Mouse (Mus musculus) R1 (cell line): ENCODE measurements at regions not wholly inside any gene's neighbourhood (a gene's known extent, or its start where the extent isn't known, plus 50 kb on each side); places are given as distances from the start of the nearest gene placed in this dataset.

Source experiments
- DNase-seq: peaks from one replicate; pipeline ENCODE4 v3.0.0-alpha.2; 2018; ENCODE audit warnings: low read depth, low spot score

DNA sequence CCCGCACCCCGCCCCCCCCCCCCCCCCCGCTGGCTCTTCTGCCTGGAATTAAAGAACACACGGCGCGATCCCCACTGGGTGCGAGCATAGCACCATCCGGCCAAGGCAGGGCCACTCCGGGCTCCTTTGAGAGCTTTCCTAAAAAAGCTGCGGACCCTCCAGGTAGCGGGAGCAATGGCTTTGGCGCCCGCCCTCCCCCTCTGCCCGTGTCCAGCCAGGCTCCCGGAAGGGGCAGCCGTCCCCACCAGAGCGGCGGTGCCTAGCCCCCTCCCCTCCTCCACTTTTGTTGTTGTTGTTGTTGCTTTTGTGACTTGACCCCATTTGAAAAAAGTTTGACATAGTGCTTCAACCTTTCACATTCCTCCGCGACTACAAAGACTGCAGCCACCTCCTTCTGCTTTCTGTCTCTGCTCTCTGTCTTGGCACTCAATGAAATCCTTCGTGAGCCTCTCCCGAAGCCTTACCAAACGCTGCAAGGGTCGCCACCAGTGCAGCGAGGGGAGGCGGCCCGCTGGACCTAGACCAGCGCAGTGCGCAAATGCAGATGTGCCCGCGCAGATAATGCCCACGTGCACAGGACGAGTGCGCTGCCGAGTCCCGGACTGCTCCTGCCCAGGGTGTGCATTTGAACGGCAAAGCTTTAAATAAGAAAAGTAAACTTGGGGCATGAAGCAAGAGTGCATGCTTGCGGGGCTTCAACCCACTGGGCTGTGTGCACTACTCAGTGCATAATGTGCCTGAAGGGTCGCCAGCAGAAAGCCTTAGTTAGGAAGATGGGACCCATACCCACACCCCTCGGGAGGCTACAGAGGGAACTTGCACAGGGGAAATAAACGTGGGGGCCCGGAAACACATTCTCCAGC is 179.0 kb upstream of the Xlr start:
- DNase-seq, result peak; percentile 16

DNA sequence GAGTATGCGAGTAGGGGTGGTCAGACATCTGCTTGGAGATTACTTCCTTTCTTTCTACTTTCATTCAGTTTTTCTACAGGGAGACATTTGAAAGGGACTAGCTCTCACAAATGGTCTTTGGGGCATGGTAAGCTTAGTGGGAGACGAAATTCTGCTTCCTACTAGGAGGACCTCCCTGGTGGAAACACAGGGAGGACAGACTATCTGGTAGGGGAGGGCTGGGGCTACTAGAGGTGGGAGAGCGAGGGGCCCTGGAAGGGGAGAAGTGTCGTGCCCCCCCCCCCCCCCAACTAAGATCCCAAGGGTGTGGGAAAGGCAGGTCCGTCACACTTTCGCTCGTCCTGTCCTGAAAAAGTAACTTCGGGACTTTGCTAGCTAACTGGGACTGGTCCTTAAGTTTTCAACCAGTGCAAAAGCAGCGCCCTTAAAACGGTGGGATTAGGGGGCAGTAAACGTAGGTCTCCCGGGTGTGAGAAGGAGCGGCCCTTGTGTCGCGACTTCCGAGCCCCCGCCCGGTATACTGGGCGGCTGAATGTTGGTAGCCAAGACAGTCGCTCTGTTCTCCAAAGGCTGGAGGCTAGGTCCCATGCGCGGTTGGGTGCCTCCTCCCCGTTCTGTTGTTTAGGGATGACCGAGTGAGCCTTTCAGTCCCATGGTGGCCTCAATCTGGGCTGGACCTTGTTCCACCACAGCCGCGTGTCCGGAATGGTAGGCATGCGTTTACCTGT is 178.2 kb upstream of the Xlr start:
- peak; percentile 5 for DNase-seq

GRCm38 (mm10) chrX:53974732-53975544 is 177.4 kb upstream of the Xlr start:
- peak; percentile 60 for DNase-seq
